18 mouse cellular contexts compared by ENCODE assay signal in the genomic region with DNA sequence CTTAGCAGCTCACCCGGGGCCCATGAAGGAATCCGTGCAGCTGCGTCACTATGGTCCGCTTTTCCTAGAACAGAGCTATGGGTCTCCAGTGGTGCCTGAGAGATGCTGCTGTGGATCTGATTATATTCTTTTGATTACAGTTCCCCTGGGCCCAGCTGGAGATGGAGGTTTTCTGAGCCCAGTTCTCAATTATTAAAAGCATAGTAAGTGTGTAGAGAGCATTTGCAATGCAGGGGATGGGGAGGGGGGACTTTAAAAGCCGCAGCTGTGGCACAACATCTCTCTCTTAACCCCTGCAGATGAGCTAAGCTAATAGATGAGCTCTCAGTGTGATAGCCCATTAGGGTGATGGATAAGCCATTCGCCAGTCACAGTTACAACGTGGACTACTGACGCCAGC.
A peak's percentile ranks its signal among the peaks of the same experiment; 100 is the strongest.
DNase-seq lines count a peak whose midpoint lies in the region; ATAC-seq and TF ChIP-seq lines count a peak whose summit lies in the region.
"Had no signal": no experiment of that assay in that cellular context is flagged by ENCODE, and none has a peak within 500 bp of the region (broad histone marks: within the 10 kb centered on the region; RNA-seq: fewer than 3 reads in every experiment).

No protein-coding gene starts in this region.

- TF ChIP-seq CTCF in hindbrain, postnatal 0 days (IDR thresholded peaks at IDR 0.05; ENCODE audit: low read depth), result no peak
- TF ChIP-seq CTCF in thymus, adult 2 months (IDR thresholded peaks at IDR 0.05; ENCODE audit: borderline replicate concordance, control insufficient read depth, extremely low read depth, insufficient read depth, low read length, poor library complexity), result no peak

- no peaks in the 10 kb centered on the region for H3K9me3 ChIP-seq in hindbrain, embryonic 10.5 days
- no peaks in the 10 kb centered on the region for H3K9me3 ChIP-seq in hindbrain, postnatal 0 days (ENCODE audit: low read length)
- no peaks in the 10 kb centered on the region for H3K9me3 ChIP-seq in forebrain, embryonic 15.5 days
- H3K9me3 ChIP-seq in hindbrain, embryonic 14.5 days (ENCODE audit: control insufficient read depth, low read length), result no peaks in the 10 kb centered on the region
- H3K9me3 ChIP-seq in midbrain, embryonic 16.5 days (replicated peaks; ENCODE audit: control insufficient read depth, low read length, poor library complexity, severe bottlenecking), result no peaks in the 10 kb centered on the region; the same call in 1 of the 2 replicates
- H3K9me3 ChIP-seq: limb, embryonic 13.5 days; liver, embryonic 13.5 days had no signal

- TF ChIP-seq POLR2A in thymus, adult 2 months (IDR thresholded peaks at IDR 0.05; ENCODE audit: control insufficient read depth, extremely low read depth, insufficient read depth, low read length, poor library complexity), result no peak

- no peak overlapping the region for H3K4me2 ChIP-seq in hindbrain, postnatal 0 days (ENCODE audit: low read depth, low read length)
- H3K4me2 ChIP-seq in forebrain, embryonic 15.5 days (replicated peaks), result no peak overlapping the region
- no peak overlapping the region for H3K4me2 ChIP-seq in hindbrain, embryonic 14.5 days (replicated peaks)
- H3K4me2 ChIP-seq in midbrain, embryonic 16.5 days (ENCODE audit: low read length), result no peak overlapping the region
- H3K4me2 ChIP-seq: limb, embryonic 13.5 days; liver, embryonic 13.5 days; lung, embryonic 14.5 days had no signal

- no peak overlapping the region for H3K9ac ChIP-seq in hindbrain, postnatal 0 days (replicated peaks; ENCODE audit: low read length)
- H3K9ac ChIP-seq in forebrain, embryonic 15.5 days (replicated peaks), result no peak overlapping the region
- no peak overlapping the region for H3K9ac ChIP-seq in hindbrain, embryonic 14.5 days
- no peak overlapping the region for H3K9ac ChIP-seq in midbrain, embryonic 16.5 days (ENCODE audit: low read depth, low read length)
- H3K9ac ChIP-seq: limb, embryonic 13.5 days; liver, embryonic 13.5 days; lung, embryonic 14.5 days had no signal

- H3K27ac ChIP-seq in hindbrain, embryonic 10.5 days, result peak overlapping the region; percentile 40; the same call in 1 of the 2 replicates
- H3K27ac ChIP-seq in hindbrain, postnatal 0 days, result no peak overlapping the region
- H3K27ac ChIP-seq in forebrain, embryonic 15.5 days (replicated peaks), result no peak overlapping the region
- H3K27ac ChIP-seq in hindbrain, embryonic 14.5 days, result 0 out of 2 replicates have a peak overlapping the region, but pooled peaks have one; percentile 28
- H3K27ac ChIP-seq in midbrain, embryonic 16.5 days (ENCODE audit: low read length), result no peak overlapping the region
- no peak overlapping the region for H3K27ac ChIP-seq in thymus, adult 2 months (ENCODE audit: control insufficient read depth, insufficient read depth, low read length)
- H3K27ac ChIP-seq: limb, embryonic 13.5 days; liver, embryonic 13.5 days had no signal

- no peaks in the 10 kb centered on the region for H3K36me3 ChIP-seq in hindbrain, embryonic 10.5 days
- no peaks in the 10 kb centered on the region for H3K36me3 ChIP-seq in hindbrain, postnatal 0 days (ENCODE audit: insufficient read depth, low read length)
- no peaks in the 10 kb centered on the region for H3K36me3 ChIP-seq in forebrain, embryonic 15.5 days
- no peaks in the 10 kb centered on the region for H3K36me3 ChIP-seq in hindbrain, embryonic 14.5 days (replicated peaks; ENCODE audit: control insufficient read depth, insufficient read depth)
- H3K36me3 ChIP-seq in midbrain, embryonic 16.5 days (ENCODE audit: control insufficient read depth, insufficient read depth, low read length), result no peaks in the 10 kb centered on the region
- H3K36me3 ChIP-seq in thymus, adult 2 months (ENCODE audit: control insufficient read depth, insufficient read depth, low read length), result no peaks in the 10 kb centered on the region
- H3K36me3 ChIP-seq: limb, embryonic 13.5 days; liver, embryonic 13.5 days had no signal

- WGBS in hindbrain, embryonic 10.5 days, result 83% methylated on average over 8 of the region's 8 CpGs
- 66% methylated on average over 8 of the region's 8 CpGs for WGBS in hindbrain, postnatal 0 days
- 74% methylated on average over 8 of the region's 8 CpGs for WGBS in forebrain, embryonic 15.5 days
- WGBS in hindbrain, embryonic 14.5 days, result 42% methylated on average over 8 of the region's 8 CpGs
- WGBS in midbrain, embryonic 16.5 days, result 44% methylated on average over 8 of the region's 8 CpGs
- WGBS in thymus, adult 2 months, result 98% methylated on average over 8 of the region's 8 CpGs

- H3K4me1 ChIP-seq in hindbrain, embryonic 10.5 days (replicated peaks), result peaks cover 13% of the 10 kb centered on the region
- no peaks in the 10 kb centered on the region for H3K4me1 ChIP-seq in hindbrain, postnatal 0 days (ENCODE audit: insufficient read depth, low read length)
- peaks cover 10% of the 10 kb centered on the region for H3K4me1 ChIP-seq in forebrain, embryonic 15.5 days
- H3K4me1 ChIP-seq in hindbrain, embryonic 14.5 days (replicated peaks; ENCODE audit: control insufficient read depth, insufficient read depth, low read length), result peaks cover 13% of the 10 kb centered on the region; the same call in 1 of the 2 replicates
- H3K4me1 ChIP-seq in midbrain, embryonic 16.5 days (ENCODE audit: control insufficient read depth, insufficient read depth, low read length), result peaks cover 11% of the 10 kb centered on the region; the same call in 1 of the 2 replicates
- H3K4me1 ChIP-seq in thymus, adult 2 months (replicated peaks; ENCODE audit: control insufficient read depth, insufficient read depth, low read length), result peaks cover 5% of the 10 kb centered on the region
- H3K4me1 ChIP-seq: liver, embryonic 13.5 days had no signal

- no peak for DNase-seq in hindbrain, embryonic 10.5 days (ENCODE audit: low spot score)
- DNase-seq in hindbrain, postnatal 0 days (ENCODE audit: low spot score), result no peak
- peak; percentile 33 for DNase-seq in hindbrain, embryonic 14.5 days (ENCODE audit: low spot score)
- DNase-seq in right cerebral cortex, postnatal 10 days (ENCODE audit: low spot score in 2 of 2), result no peak
- DNase-seq in left cerebral cortex, adult 9 months (ENCODE audit: low spot score in 2 of 2), result no peak
- no peak for DNase-seq in thymus, adult 2 months
- DNase-seq: adrenal gland, postnatal 36 days; cerebellum, adult 18-20 months; gastrocnemius, postnatal 36 days; kidney, adult 11 months; liver, embryonic 13.5 days; lung, embryonic 14.5 days; lung, postnatal 36 days; thymus, postnatal 14 days had no signal

- ATAC-seq in hindbrain, postnatal 0 days, result no peak
- peak; percentile 21; the same call in 1 of the 2 replicates for ATAC-seq in forebrain, embryonic 15.5 days (replicated peaks)
- ATAC-seq in hindbrain, embryonic 14.5 days (ENCODE audit: low FRiP score), result peak; percentile 74
- ATAC-seq in midbrain, embryonic 16.5 days, result peak; percentile 61; the same call in 1 of the 2 replicates

- no peaks in the 10 kb centered on the region for H3K27me3 ChIP-seq in hindbrain, embryonic 10.5 days (ENCODE audit: insufficient read depth, poor library complexity, severe bottlenecking)
- no peaks in the 10 kb centered on the region for H3K27me3 ChIP-seq in hindbrain, postnatal 0 days (ENCODE audit: insufficient read depth, low read length)
- H3K27me3 ChIP-seq in forebrain, embryonic 15.5 days, result no peaks in the 10 kb centered on the region
- no peaks in the 10 kb centered on the region for H3K27me3 ChIP-seq in hindbrain, embryonic 14.5 days (ENCODE audit: control insufficient read depth, insufficient read depth, low read length)
- H3K27me3 ChIP-seq in midbrain, embryonic 16.5 days (ENCODE audit: control insufficient read depth, insufficient read depth, low read depth, low read length), result no peaks in the 10 kb centered on the region
- no peaks in the 10 kb centered on the region for H3K27me3 ChIP-seq in thymus, adult 2 months (ENCODE audit: control insufficient read depth, insufficient read depth, low read length)
- H3K27me3 ChIP-seq: limb, embryonic 13.5 days; liver, embryonic 13.5 days had no signal

- no peak overlapping the region for H3K4me3 ChIP-seq in hindbrain, embryonic 10.5 days
- H3K4me3 ChIP-seq in hindbrain, postnatal 0 days (ENCODE audit: low read length), result no peak overlapping the region
- H3K4me3 ChIP-seq in forebrain, embryonic 15.5 days, result no peak overlapping the region
- no peak overlapping the region for H3K4me3 ChIP-seq in hindbrain, embryonic 14.5 days (replicated peaks; ENCODE audit: low read length)
- H3K4me3 ChIP-seq in midbrain, embryonic 16.5 days (ENCODE audit: low read depth, low read length), result no peak overlapping the region
- H3K4me3 ChIP-seq in thymus, adult 2 months (ENCODE audit: control insufficient read depth, insufficient read depth, low read length), result no peak overlapping the region
- H3K4me3 ChIP-seq: erythroblast, embryonic 14.5 days; limb, embryonic 13.5 days; liver, embryonic 13.5 days had no signal

Comparison
In these comparisons a context has a peak if more than half of its experiments do, and no peak if none do; other contexts are left out.
1. H3K27ac ChIP-seq: peak in hindbrain, embryonic 10.5 days (single experiment) and hindbrain, embryonic 14.5 days (single experiment); none in hindbrain, postnatal 0 days (single experiment), forebrain, embryonic 15.5 days (single experiment), midbrain, embryonic 16.5 days (single experiment) and thymus, adult 2 months (single experiment).